Mouse (Mus musculus) CH12.LX (cell line): ENCODE data around the gene Ugt1a8. TPM values are rescaled to one million over a fixed set of nuclear protein-coding genes. Genes with fewer than 3 reads are reported as not detected.
"Not testable (repeated sequence)": the region's sequence is repeated elsewhere in the genome, so short reads cannot be mapped to it uniquely, and the experiment has no call there.

Experiments
- DNase-seq: peaks from one replicate; pipeline ENCODE4 v3.0.0-alpha.2; 2013; ENCODE audit errors: extremely low read depth
- H3K27ac ChIP-seq: 2 replicates; pipeline ENCODE4 v1.5.1; 2012; ENCODE audit warnings: low read depth, mild to moderate bottlenecking, control low read depth, moderate library complexity; ENCODE audit not compliant: insufficient read depth
- H3K27me3 ChIP-seq: replicated peaks from 2 replicates; pipeline ENCODE3; 2012; ENCODE audit warnings: inconsistent platforms
- H3K36me3 ChIP-seq, 2 experiments: replicated peaks in 1 of 2; 2 replicates each; pipeline versions ENCODE3 to v1.6.1; 2012; ENCODE audit warnings: inconsistent platforms in 1 of 2, low read length in 1 of 2, mild to moderate bottlenecking in 1 of 2, mixed read lengths in 1 of 2, moderate library complexity in 1 of 2; ENCODE audit not compliant: control insufficient read depth in 1 of 2, insufficient read depth in 1 of 2
- H3K4me1 ChIP-seq, 2 experiments: 2 replicates each; pipeline ENCODE4 v1.6.1; 2012; ENCODE audit warnings: inconsistent platforms in 1 of 2, moderate library complexity in 1 of 2; ENCODE audit not compliant: insufficient read depth in 2 of 2, control insufficient read depth in 1 of 2
- H3K4me2 ChIP-seq: 2 replicates; pipeline ENCODE4 v1.6.1; 2012; ENCODE audit warnings: low read depth, mild to moderate bottlenecking, control low read depth; ENCODE audit not compliant: poor library complexity, insufficient read depth, severe bottlenecking
- H3K4me3 ChIP-seq, 3 experiments: fragments of 150-350 bp in 1 of 3; sonication (generic) in 1 of 3; replicated peaks in 1 of 3; 2 replicates each; pipeline versions ENCODE3 to v1.5.1; 2011 to 2012; ENCODE audit warnings: low read depth in 2 of 3, low read length in 2 of 3, mild to moderate bottlenecking in 2 of 3, moderate library complexity in 2 of 3, control low read depth in 1 of 3, improper control_type of control experiment in 1 of 3, inconsistent platforms in 1 of 3, mixed read lengths in 1 of 3; ENCODE audit not compliant: poor library complexity in 1 of 3
- H3K79me2 ChIP-seq: replicated peaks from 2 replicates; pipeline ENCODE4 v1.6.1; 2012; ENCODE audit warnings: mild to moderate bottlenecking, moderate library complexity; ENCODE audit not compliant: control insufficient read depth, poor library complexity, insufficient read depth, severe bottlenecking; ENCODE audit errors: extremely low read depth
- H3K9ac ChIP-seq: 2 replicates; pipeline ENCODE4 v1.6.1; 2012; ENCODE audit warnings: low read depth, mild to moderate bottlenecking, control low read depth, moderate library complexity; ENCODE audit not compliant: insufficient read depth
- H3K9me3 ChIP-seq: replicated peaks from 2 replicates; pipeline ENCODE3; 2012; ENCODE audit warnings: low read length, inconsistent platforms, mixed read lengths
- CTCF ChIP-seq, 2 experiments: IDR thresholded peaks in 1 of 2; conservative IDR thresholded peaks in 1 of 2; 2 replicates each; pipeline ENCODE4 v1.5.1; 2011 to 2012; ENCODE audit warnings: low read depth in 2 of 2, low read length in 2 of 2, improper control_type of control experiment in 1 of 2, inconsistent platforms in 1 of 2, mild to moderate bottlenecking in 1 of 2, moderate library complexity in 1 of 2
- ELF1 ChIP-seq: IDR thresholded peaks from 2 replicates; pipeline ENCODE4 v1.6.1; 2014; ENCODE audit warnings: low read depth, mild to moderate bottlenecking, inconsistent platforms, low read length, improper control_type of control experiment
- ETS1 ChIP-seq: conservative IDR thresholded peaks from 2 replicates; pipeline ENCODE4 v1.6.1; 2012; ENCODE audit warnings: low read depth, mild to moderate bottlenecking, inconsistent platforms, low read length, improper control_type of control experiment, moderate library complexity
- GABPA ChIP-seq: IDR thresholded peaks from 2 replicates; pipeline ENCODE4 v1.6.1; 2012; ENCODE audit warnings: low read depth, low read length, improper control_type of control experiment, inconsistent platforms; ENCODE audit not compliant: insufficient replicate concordance
- JUND ChIP-seq: conservative IDR thresholded peaks from 2 replicates; pipeline ENCODE4 v1.6.1; 2011; ENCODE audit warnings: low read depth, low read length, improper control_type of control experiment
- MAX ChIP-seq: IDR thresholded peaks from 2 replicates; pipeline ENCODE4 v1.6.1; 2011; ENCODE audit warnings: low read length, improper control_type of control experiment
- MYC ChIP-seq: IDR thresholded peaks from 2 replicates; pipeline ENCODE4 v1.6.1; 2011; ENCODE audit warnings: low read depth, mild to moderate bottlenecking, improper control_type of control experiment, low read length
- NELFE ChIP-seq: IDR thresholded peaks from 2 replicates; pipeline ENCODE4 v1.6.1; 2011; ENCODE audit warnings: low read depth, low read length, improper control_type of control experiment
- POLR2A ChIP-seq: IDR thresholded peaks from 2 replicates; pipeline ENCODE4 v1.6.1; 2011; ENCODE audit warnings: low read depth, mild to moderate bottlenecking, improper control_type of control experiment, low read length
- SIN3A ChIP-seq: IDR thresholded peaks from 2 replicates; pipeline ENCODE4 v1.6.1; 2012; ENCODE audit warnings: low read length, improper control_type of control experiment, inconsistent platforms
- SMC3 ChIP-seq: IDR thresholded peaks from 2 replicates; pipeline ENCODE4 v1.6.1; 2011; ENCODE audit warnings: low read depth, low read length, improper control_type of control experiment
- TBP ChIP-seq: conservative IDR thresholded peaks from 2 replicates; pipeline ENCODE4 v1.6.1; 2011; ENCODE audit warnings: low read depth, low read length, improper control_type of control experiment
- UBTF ChIP-seq: IDR thresholded peaks from 2 replicates; pipeline ENCODE4 v1.6.1; 2012; ENCODE audit warnings: low read depth, mild to moderate bottlenecking, inconsistent platforms, low read length, improper control_type of control experiment, moderate library complexity
- USF2 ChIP-seq: conservative IDR thresholded peaks from 2 replicates; pipeline ENCODE4 v1.6.1; 2011; ENCODE audit warnings: low read depth, low read length, improper control_type of control experiment
- ZC3H11A ChIP-seq: IDR thresholded peaks from 2 replicates; pipeline ENCODE4 v1.6.1; 2012; ENCODE audit warnings: low read depth, mild to moderate bottlenecking, inconsistent platforms, low read length, improper control_type of control experiment
- ZKSCAN1 ChIP-seq: IDR thresholded peaks from 2 replicates; pipeline ENCODE4 v1.6.1; 2012; ENCODE audit warnings: low read depth, inconsistent platforms, low read length, improper control_type of control experiment, borderline replicate concordance
- dilution Hi-C: fragments of 300-500 bp; cut with MboI; formaldehyde crosslinking; loops from 2 replicates; pipeline ENCODE4 v1.14.3; 2020; ENCODE audit warnings: low sequenced_read_pairs; ENCODE audit not compliant: extremely low pct_unique_long_range_greater_than_20kb, extremely low pct_ligation_motif_present
- in situ Hi-C: fragments of 300-500 bp; cut with MboI; formaldehyde crosslinking; loops from 3 replicates; pipeline ENCODE4 v1.14.3; 2019; ENCODE audit warnings: low sequenced_read_pairs, low pct_ligation_motif_present, low pct_unique_long_range_greater_than_20kb, mixed read lengths
- polyA plus RNA-seq: library from polyadenylated mRNA; unstranded; fragments of >175 nt; gene quantifications from 2 replicates; pipeline ENCODE4 v1.2.1, GENCODE M21; 2012; ENCODE audit warnings: low read depth; ENCODE audit not compliant: insufficient read length
- total RNA-seq, 2 experiments: library from RNA; depleted of rRNA; stranded (reverse); fragments of 300-350 nt in 1 of 2; fragments of >200 nt in 1 of 2; gene quantifications; 2 replicates each; pipeline ENCODE4 v1.2.3; 2012 to 2014

Ugt1a8 gene
- total and polyA plus RNA-seq, 3 experiments = not detected

GRCm38 (mm10) chr1:88094270-88094676 lies 6.7 kb downstream of the Ugt1a8 start:
- peak overlapping the region in 1 of 3 experiments; percentile 58 for H3K4me3 ChIP-seq
- H3K27ac ChIP-seq = not testable (repeated sequence)

DNA sequence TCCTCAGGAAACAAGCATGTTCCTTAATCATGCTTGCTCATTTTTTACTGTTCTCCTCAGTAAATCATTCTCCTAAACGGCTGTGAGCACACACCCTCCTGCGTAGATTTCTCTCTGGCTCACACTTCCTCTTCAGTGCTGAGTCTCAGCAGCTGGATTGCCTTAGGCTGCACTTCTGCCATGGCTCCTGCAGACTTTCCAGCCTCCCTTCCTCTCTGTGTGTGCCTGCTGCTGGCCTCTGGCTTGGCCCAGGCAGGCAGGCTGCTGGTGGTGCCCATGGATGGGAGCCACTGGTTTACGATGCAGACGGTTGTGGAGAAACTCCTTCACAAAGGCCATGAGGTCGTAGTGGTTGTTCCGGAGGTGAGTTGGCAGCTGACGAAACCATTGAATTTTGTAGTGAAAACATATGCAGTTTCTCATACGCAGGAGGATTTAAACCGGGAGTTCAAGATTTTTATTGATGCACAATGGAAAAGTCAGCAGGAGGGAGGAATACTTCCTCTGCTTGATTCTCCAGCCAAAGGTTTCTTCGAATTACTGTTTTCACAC lies 7.4 kb downstream of the Ugt1a8 start, which contains the start of gene Ugt1a7c:
TSS of gene Ugt1a7c (plus strand) at position 122 of the 552 bp plus-strand sequence.
- H3K4me1 ChIP-seq = peaks cover 0 to 25% of the 10 kb centered on the region in 2 experiments; a peak in 2 of 4 replicates
- no peaks in the 10 kb centered on the region for H3K79me2 ChIP-seq
- H3K4me2 ChIP-seq = peak within 1 kb of the TSS; percentile 64
- H3K27me3 ChIP-seq = no peaks in the 10 kb centered on the region
- H3K36me3 ChIP-seq = no peaks in the 10 kb centered on the region
- H3K27ac ChIP-seq = peak within 1 kb of the TSS; percentile 55
- H3K9ac ChIP-seq = no peak within 1 kb of the TSS; the same call in 1 of the 2 replicates
- in situ Hi-C loops = no loop called here
- peak within 1 kb of the TSS; percentile 5 to 58 (median 20) for H3K4me3 ChIP-seq
- dilution Hi-C loops = no loop called here
- peak; percentile 68 for DNase-seq
- no peak for TF ChIP-seq UBTF
- TF ChIP-seq MAX = 0 out of 2 replicates have a peak, but pooled peaks have one; percentile 18
- 0 out of 2 replicates have a peak, but pooled peaks have one; percentile 32 for TF ChIP-seq MYC
- 0 out of 2 replicates have a peak, but pooled peaks have one; percentile 8 for TF ChIP-seq ELF1
- TF ChIP-seq NELFE = no peak
- TF ChIP-seq ZC3H11A = no peak
- 0 out of 2 replicates have a peak, but pooled peaks have one; percentile 18 for TF ChIP-seq ETS1
- no peak for TF ChIP-seq GABPA
- no peak for TF ChIP-seq JUND
- no peak for TF ChIP-seq USF2
- TF ChIP-seq SIN3A = 0 out of 2 replicates have a peak, but pooled peaks have one; percentile 26
- H3K9me3 ChIP-seq = no peaks in the 10 kb centered on the region

More at GRCm38 (mm10) chr1:88094270-88094676, 6.7 kb downstream of the Ugt1a8 start:
- H3K4me2 ChIP-seq = peak overlapping the region; percentile 64
- TF ChIP-seq SMC3 (peak; percentile 16; the same call in 1 of the 2 replicates), CTCF (conservative IDR thresholded peaks at IDR 0.05 in 1 of 2, IDR thresholded peaks at IDR 0.05 in 1 of 2; ENCODE audit: low read depth in 2 of 2, low read length in 2 of 2) (peak in 1 of 2 experiments; percentile 38; a peak in 2 of 4 replicates), TBP (peak; percentile 57; the same call in 1 of the 2 replicates), ZKSCAN1 (peak; percentile 75), POLR2A (peak; percentile 42; the same call in 1 of the 2 replicates)
- TF ChIP-seq, all 38 proteins: peak for 5; not testable (repeated sequence) for 33
- dilution Hi-C loops, H3K36me3 ChIP-seq, H3K27me3 ChIP-seq, H3K9ac ChIP-seq, H3K9me3 ChIP-seq, in situ Hi-C loops, H3K79me2 ChIP-seq: not testable (repeated sequence)
- peaks cover 0 to 25% of the 10 kb centered on the region in 2 experiments; a peak in 2 of 4 replicates for H3K4me1 ChIP-seq
- peak; percentile 49 for DNase-seq

DNA sequence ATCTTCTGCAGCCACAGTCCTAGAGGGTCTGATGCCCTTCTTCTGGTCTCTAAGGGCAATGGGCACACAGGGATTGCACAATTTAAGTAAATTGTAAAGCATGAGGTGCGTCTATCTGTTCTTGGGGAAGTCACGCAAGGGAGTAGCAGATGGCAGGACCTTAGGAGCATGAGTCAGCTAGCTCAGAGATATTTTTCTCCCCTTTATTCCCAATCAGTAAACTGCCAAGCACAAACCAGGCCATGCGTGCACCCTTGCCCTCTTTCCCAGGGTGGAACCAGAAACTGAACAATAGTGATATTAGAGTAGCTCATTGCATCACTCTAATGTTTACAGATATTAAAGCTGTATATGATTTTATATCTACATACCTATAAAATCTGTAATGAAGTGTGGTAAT lies 10.9 kb downstream of the Ugt1a8 start:
- H3K36me3 ChIP-seq, H3K79me2 ChIP-seq, H3K9me3 ChIP-seq, H3K9ac ChIP-seq, H3K27ac ChIP-seq, in situ Hi-C loops, H3K4me3 ChIP-seq, H3K27me3 ChIP-seq, dilution Hi-C loops, DNase-seq, H3K4me2 ChIP-seq: not testable (repeated sequence)
- H3K4me1 ChIP-seq = peaks cover 0 to 23% of the 10 kb centered on the region in 2 experiments; a peak in 2 of 4 replicates

GRCm38 (mm10) chr1:88099691-88100090 lies 12.1 kb downstream of the Ugt1a8 start:
- H3K27ac ChIP-seq, H3K9ac ChIP-seq, H3K4me2 ChIP-seq, H3K27me3 ChIP-seq, DNase-seq, H3K79me2 ChIP-seq, in situ Hi-C loops, dilution Hi-C loops, H3K9me3 ChIP-seq, H3K4me3 ChIP-seq, H3K36me3 ChIP-seq: not testable (repeated sequence)
- H3K4me1 ChIP-seq = peaks cover 0 to 29% of the 10 kb centered on the region in 2 experiments; a peak in 2 of 4 replicates
